Mouse (Mus musculus): ENCODE data around the gene Hnrnpul2.

- TF ChIP-seq POLR2A (IDR thresholded peaks at IDR 0.05; ENCODE audit: extremely low read depth, insufficient read depth, low read length): no peak
- no peak for TF ChIP-seq CTCF (IDR thresholded peaks at IDR 0.05; ENCODE audit: extremely low read depth, insufficient read depth, low read length)
These were observed 55.2 kb downstream of the Hnrnpul2 start for GRCm38 (mm10) chr19:8875031-8875430.

All from cortical plate, adult 2 months (tissue).